Mouse (Mus musculus) pancreas, adult 10 weeks (tissue): ENCODE measurements around the gene Fbxw8. TPM values are rescaled to one million over a fixed set of nuclear protein-coding genes. Genes with fewer than 3 reads are reported as not detected.

ENCODE experiments used
- polyA plus RNA-seq: library from polyadenylated mRNA; stranded (reverse); fragments of 350-450 nt; fragmentation: Illumina TruSeq; extraction: RNeasy Lipid Tissue Mini Kit (QIAGEN cat#74804); gene quantifications from one replicate; pipeline ENCODE4 v1.2.3, GENCODE M21; 2015; ENCODE audit warnings: low read depth, low replicate concordance; ENCODE audit not compliant: insufficient read depth

Fbxw8 gene
- polyA plus RNA-seq: 7.7 TPM

GRCm38 (mm10) chr5:118154839-118155564 is at the start of gene Fbxw8:
Gene Fbxw8 (minus strand): TSS chr5:118155464.

GRCm38 (mm10) chr5:118164581-118164980 is 9.3 kb upstream of the Fbxw8 start, which contains the start of gene Hrk:
Gene Hrk (plus strand): TSS chr5:118164648.

GRCm38 (mm10) chr5:118027698-118028190 is 127.5 kb downstream of the Fbxw8 start, which contains the start of gene Tesc:
Gene Tesc (plus strand): TSS chr5:118027743.

Other genes starting within 250 kb of the Fbxw8 start
- 5.4 TPM for gene Fbxo21, start 178.7 kb downstream of the Fbxw8 start, polyA plus RNA-seq
- gene Tesc, start 127.7 kb downstream of the Fbxw8 start, polyA plus RNA-seq: 2.6 TPM
- not detected for gene Hrk, start 9.2 kb upstream of the Fbxw8 start, polyA plus RNA-seq
- 0.59 TPM for gene Rnft2, start 89.7 kb upstream of the Fbxw8 start, polyA plus RNA-seq
- 1.1 TPM for gene 2410131K14Rik, start 89.8 kb upstream of the Fbxw8 start, polyA plus RNA-seq